Mouse (Mus musculus) liver, embryonic 14.5 days (tissue): ENCODE measurements at regions not wholly inside any gene's neighbourhood (a gene's known extent, or its start where the extent isn't known, plus 50 kb on each side); places are given as distances from the start of the nearest gene placed in this dataset.

Experiments used
- CTCF ChIP-seq: IDR thresholded peaks from 2 replicates; pipeline ENCODE4 v1.5.1; 2016; ENCODE audit warnings: antibody characterized with exemption, low read depth, control low read depth
- EP300 ChIP-seq: IDR thresholded peaks from 2 replicates; pipeline ENCODE4 v1.6.1; 2016; ENCODE audit warnings: antibody characterized with exemption, low read depth

- no peak for TF ChIP-seq CTCF
- TF ChIP-seq EP300, result no peak
These were observed 322.0 kb upstream of the Itga1 start for GRCm38 (mm10) chr13:115423761-115424160.
